Mouse (Mus musculus) monocyte, adult 2 months (primary cell): ENCODE measurements around the gene Klhdc7b.
"Not testable (repeated sequence)": the region's sequence is repeated elsewhere in the genome, so short reads cannot be mapped to it uniquely, and the experiment has no call there.

ENCODE experiments used
- DNase-seq, 2 experiments: peaks; one replicate each; pipeline ENCODE4 v3.0.0; 2022; ENCODE audit warnings: low spot score in 2 of 2, low read depth in 1 of 2

Gene Klhdc7b

GRCm38 (mm10) chr15:89428136-89428790 lies 43.5 kb downstream of the Klhdc7b start:
- DNase-seq, result no peak

- DNase-seq, result no peak
These were observed 44.2 kb downstream of the Klhdc7b start for GRCm38 (mm10) chr15:89428821-89429351.

GRCm38 (mm10) chr15:89429352-89430221 lies 44.9 kb downstream of the Klhdc7b start, which contains the start of the genes C730034F03Rik, Gm44502 and Chkb:
C730034F03Rik (plus strand) TSS chr15:89429589.
Gm44502 (minus strand) TSS chr15:89429696.
Chkb (minus strand) TSS chr15:89429908.
- DNase-seq, result peak; percentile 72 to 88

GRCm38 (mm10) chr15:89430341-89430740 lies 45.6 kb downstream of the Klhdc7b start:
- no peak for DNase-seq

- not testable (repeated sequence) for DNase-seq
These were observed 46.1 kb downstream of the Klhdc7b start for GRCm38 (mm10) chr15:89430771-89431170.

- no peak for DNase-seq
These were observed 46.6 kb downstream of the Klhdc7b start for GRCm38 (mm10) chr15:89431271-89431670.

- DNase-seq, result no peak
These were observed 47.1 kb downstream of the Klhdc7b start for GRCm38 (mm10) chr15:89431806-89432205.

GRCm38 (mm10) chr15:89432946-89433345 lies 48.2 kb downstream of the Klhdc7b start:
- DNase-seq, result no peak

- DNase-seq, result no peak
These were observed 49.4 kb downstream of the Klhdc7b start for GRCm38 (mm10) chr15:89434136-89434535.

GRCm38 (mm10) chr15:89435878-89436277 lies 51.2 kb downstream of the Klhdc7b start:
- DNase-seq, result no peak
